Mouse (Mus musculus) MEL (cell line): Measurements from ENCODE around the gene Maco1. TPM values are rescaled to one million over a fixed set of nuclear protein-coding genes. Genes with fewer than 3 reads are reported as not detected.
"Not testable (repeated sequence)": the region's sequence is repeated elsewhere in the genome, so short reads cannot be mapped to it uniquely, and the experiment has no call there.

Experiments used
- DNase-seq: peaks from one replicate; pipeline ENCODE4 v3.0.0; 2011; ENCODE audit warnings: low read depth, low spot score
- H3K27ac ChIP-seq: 2 replicates; pipeline ENCODE4 v1.5.1; 2012; ENCODE audit warnings: low read depth, mild to moderate bottlenecking, control low read depth, low read length, moderate library complexity; ENCODE audit not compliant: control insufficient read depth
- H3K27me3 ChIP-seq, 2 experiments: fragments of 150-350 bp in 1 of 2; sonication (generic) in 1 of 2; 2 replicates each; pipeline ENCODE4 v1.6.1; 2012; ENCODE audit warnings: low read length in 2 of 2, mild to moderate bottlenecking in 2 of 2, improper control_type of control experiment in 1 of 2, moderate library complexity in 1 of 2; ENCODE audit not compliant: insufficient read depth in 2 of 2, control insufficient read depth in 1 of 2
- H3K36me3 ChIP-seq, 2 experiments: 2 replicates each; pipeline ENCODE4 v1.6.1; 2012 to 2014; ENCODE audit warnings: low read length in 2 of 2, improper control_type of control experiment in 1 of 2, inconsistent platforms in 1 of 2, mild to moderate bottlenecking in 1 of 2; ENCODE audit not compliant: insufficient read depth in 2 of 2, control insufficient read depth in 1 of 2
- H3K4me1 ChIP-seq, 2 experiments: fragments of 150-350 bp in 1 of 2; sonication (generic) in 1 of 2; 2 replicates each; pipeline ENCODE4 v1.6.1; 2012; ENCODE audit warnings: low read length in 2 of 2, improper control_type of control experiment in 1 of 2, mild to moderate bottlenecking in 1 of 2; ENCODE audit not compliant: insufficient read depth in 2 of 2, control insufficient read depth in 1 of 2
- H3K4me3 ChIP-seq, 2 experiments: fragments of 150-350 bp in 1 of 2; sonication (generic) in 1 of 2; 2 replicates each; pipeline ENCODE4 v1.5.1; 2012; ENCODE audit warnings: low read depth in 2 of 2, low read length in 2 of 2, mild to moderate bottlenecking in 2 of 2, moderate library complexity in 2 of 2, control low read depth in 1 of 2, improper control_type of control experiment in 1 of 2; ENCODE audit not compliant: control insufficient read depth in 1 of 2, insufficient read depth in 1 of 2
- H3K79me2 ChIP-seq: 2 replicates; pipeline ENCODE4 v1.6.1; 2012; ENCODE audit warnings: mild to moderate bottlenecking, low read length, moderate library complexity; ENCODE audit not compliant: control insufficient read depth, poor library complexity, insufficient read depth
- H3K9ac ChIP-seq: 2 replicates; pipeline ENCODE4 v1.6.1; 2012; ENCODE audit warnings: low read depth, mild to moderate bottlenecking, control low read depth, low read length, moderate library complexity; ENCODE audit not compliant: control insufficient read depth, poor library complexity, severe bottlenecking
- H3K9me3 ChIP-seq: fragments of 150-350 bp; sonication (generic); replicated peaks from 2 replicates; pipeline ENCODE4 v1.6.1; 2012; ENCODE audit warnings: mild to moderate bottlenecking, low read length, improper control_type of control experiment, moderate library complexity; ENCODE audit not compliant: insufficient read depth
- BHLHE40 ChIP-seq: IDR thresholded peaks from 2 replicates; pipeline ENCODE4 v1.6.1; 2012; ENCODE audit warnings: low read depth, mild to moderate bottlenecking, inconsistent platforms, low read length, improper control_type of control experiment, borderline replicate concordance
- CHD1 ChIP-seq: IDR thresholded peaks from 2 replicates; pipeline ENCODE4 v1.6.1; 2012; ENCODE audit warnings: low read depth, mild to moderate bottlenecking, inconsistent platforms, low read length, improper control_type of control experiment
- CTCF ChIP-seq, 3 experiments: IDR thresholded peaks in 2 of 3; conservative IDR thresholded peaks in 1 of 3; 2 replicates each; pipeline ENCODE4 v1.5.1; 2011 to 2012; ENCODE audit warnings: low read length in 3 of 3, low read depth in 2 of 3, mild to moderate bottlenecking in 2 of 3, improper control_type of control experiment in 1 of 3, inconsistent platforms in 1 of 3, mixed read lengths in 1 of 3, moderate library complexity in 1 of 3; ENCODE audit not compliant: control insufficient read depth in 1 of 3, insufficient read depth in 1 of 3, poor library complexity in 1 of 3, severe bottlenecking in 1 of 3
- EP300 ChIP-seq, 2 experiments: IDR thresholded peaks; 2 replicates each; pipeline ENCODE4 v1.6.1; 2011; ENCODE audit warnings: improper control_type of control experiment in 2 of 2, low read length in 2 of 2, low read depth in 1 of 2, mild to moderate bottlenecking in 1 of 2
- GABPA ChIP-seq: IDR thresholded peaks from 2 replicates; pipeline ENCODE4 v1.6.1; 2012; ENCODE audit warnings: low read depth, mild to moderate bottlenecking, inconsistent platforms, low read length, improper control_type of control experiment, moderate library complexity
- GATA1 ChIP-seq: IDR thresholded peaks from 2 replicates; pipeline ENCODE4 v1.6.1; 2011; ENCODE audit warnings: low read depth, low read length, improper control_type of control experiment
- JUND ChIP-seq: IDR thresholded peaks from 2 replicates; pipeline ENCODE4 v1.6.1; 2011; ENCODE audit warnings: low read depth, mild to moderate bottlenecking, improper control_type of control experiment, low read length
- KAT2A ChIP-seq: conservative IDR thresholded peaks from 2 replicates; pipeline ENCODE4 v1.6.1; 2012; ENCODE audit warnings: low read depth, low read length, improper control_type of control experiment, inconsistent platforms
- MAFK ChIP-seq: IDR thresholded peaks from 2 replicates; pipeline ENCODE4 v1.6.1; 2011; ENCODE audit warnings: low read depth, mild to moderate bottlenecking, low read length, improper control_type of control experiment, borderline replicate concordance
- MAX ChIP-seq: IDR thresholded peaks from 2 replicates; pipeline ENCODE4 v1.6.1; 2011; ENCODE audit warnings: low read length, improper control_type of control experiment
- MEF2A ChIP-seq: IDR thresholded peaks from 2 replicates; pipeline ENCODE4 v1.6.1; 2014; ENCODE audit warnings: low read depth, mild to moderate bottlenecking, inconsistent platforms, low read length, improper control_type of control experiment; ENCODE audit not compliant: poor library complexity, insufficient replicate concordance, severe bottlenecking; ENCODE audit errors: extremely low read depth
- MXI1 ChIP-seq: IDR thresholded peaks from 2 replicates; pipeline ENCODE4 v1.6.1; 2011; ENCODE audit warnings: mild to moderate bottlenecking, low read depth, low read length, improper control_type of control experiment
- MYC ChIP-seq: IDR thresholded peaks from 2 replicates; pipeline ENCODE4 v1.6.1; 2011; ENCODE audit warnings: low read depth, mild to moderate bottlenecking, low read length, improper control_type of control experiment, moderate library complexity
- RAD21 ChIP-seq: IDR thresholded peaks from 2 replicates; pipeline ENCODE4 v1.6.1; 2011; ENCODE audit warnings: mild to moderate bottlenecking, low read depth, low read length, improper control_type of control experiment
- RCOR1 ChIP-seq: IDR thresholded peaks from 2 replicates; pipeline ENCODE4 v1.6.1; 2012; ENCODE audit warnings: low read depth, mild to moderate bottlenecking, inconsistent platforms, low read length, improper control_type of control experiment
- SIN3A ChIP-seq: IDR thresholded peaks from 2 replicates; pipeline ENCODE4 v1.6.1; 2012; ENCODE audit warnings: low read length, improper control_type of control experiment, inconsistent platforms
- TAL1 ChIP-seq: IDR thresholded peaks from 2 replicates; pipeline ENCODE4 v1.6.1; 2012; ENCODE audit warnings: mild to moderate bottlenecking, inconsistent platforms, low read length, moderate library complexity, mixed read lengths
- UBTF ChIP-seq: IDR thresholded peaks from 2 replicates; pipeline ENCODE4 v1.6.1; 2012; ENCODE audit warnings: low read depth, mild to moderate bottlenecking, inconsistent platforms, low read length, improper control_type of control experiment, moderate library complexity, borderline replicate concordance; ENCODE audit not compliant: insufficient read depth
- USF1 ChIP-seq: IDR thresholded peaks from 2 replicates; pipeline ENCODE4 v1.6.1; 2014; ENCODE audit warnings: low read depth, mild to moderate bottlenecking, inconsistent platforms, low read length, improper control_type of control experiment, moderate library complexity
- ZC3H11A ChIP-seq: IDR thresholded peaks from 2 replicates; pipeline ENCODE4 v1.6.1; 2012; ENCODE audit warnings: low read depth, mild to moderate bottlenecking, inconsistent platforms, low read length, improper control_type of control experiment
- ZKSCAN1 ChIP-seq: IDR thresholded peaks from 2 replicates; pipeline ENCODE4 v1.6.1; 2012; ENCODE audit warnings: low read depth, mild to moderate bottlenecking, inconsistent platforms, low read length, improper control_type of control experiment, moderate library complexity
- ZNF384 ChIP-seq: IDR thresholded peaks from 2 replicates; pipeline ENCODE4 v1.6.1; 2012; ENCODE audit warnings: low read depth, mild to moderate bottlenecking, inconsistent platforms, low read length, improper control_type of control experiment
- polyA plus RNA-seq, 2 experiments: library from polyadenylated mRNA; stranded (reverse) in 1 of 2; unstranded in 1 of 2; fragments of >175 nt in 1 of 2; fragments of >200 nt in 1 of 2; gene quantifications; 2 replicates each; pipeline versions ENCODE4 v1.2.1 to v1.2.4; 2012; ENCODE audit warnings: low replicate concordance in 2 of 2, low read depth in 1 of 2; ENCODE audit not compliant: insufficient read length in 2 of 2, insufficient read depth in 1 of 2, missing spikeins in 1 of 2
- total RNA-seq: library from RNA; depleted of rRNA; stranded (reverse); fragments of 300-350 nt; gene quantifications from 2 replicates; pipeline ENCODE4 v1.2.3, GENCODE M21; 2012

Maco1 gene
- total and polyA plus RNA-seq, 3 experiments = 22.2 to 35.9 TPM; not detected in 1

GRCm38 (mm10) chr4:134825864-134826263 is 27.3 kb downstream of the Maco1 start:
- not testable (repeated sequence) for H3K27ac ChIP-seq, H3K4me3 ChIP-seq, DNase-seq, H3K4me1 ChIP-seq, H3K9me3 ChIP-seq, H3K79me2 ChIP-seq, H3K27me3 ChIP-seq, H3K9ac ChIP-seq
- TF ChIP-seq CTCF (IDR thresholded peaks at IDR 0.05 in 2 of 3, conservative IDR thresholded peaks at IDR 0.05 in 1 of 3; ENCODE audit: control insufficient read depth in 1 of 3, insufficient read depth in 1 of 3, low read depth in 2 of 3, low read length in 3 of 3, poor library complexity in 1 of 3, severe bottlenecking in 1 of 3) = peak in 1 of 3 experiments; percentile 19; a peak in 1 of 6 replicates
- peaks cover 0 to 21% of the 10 kb centered on the region in 2 experiments; a peak in 2 of 4 replicates for H3K36me3 ChIP-seq

- no peak overlapping the region for H3K27ac ChIP-seq
Observed at GRCm38 (mm10) chr4:134823560-134823959, 29.6 kb downstream of the Maco1 start.

GRCm38 (mm10) chr4:134821061-134821460 is 32.1 kb downstream of the Maco1 start:
- H3K9me3 ChIP-seq = no peaks in the 10 kb centered on the region
- no peak overlapping the region for H3K9ac ChIP-seq
- no peak overlapping the region for H3K4me3 ChIP-seq
- no peak overlapping the region for H3K27ac ChIP-seq
- TF ChIP-seq GABPA (no peak), SIN3A (no peak), RCOR1 (no peak), JUND (no peak)
- H3K4me1 ChIP-seq = no peaks in the 10 kb centered on the region
- DNase-seq = no peak
- H3K36me3 ChIP-seq = peaks cover 0 to 14% of the 10 kb centered on the region in 2 experiments; a peak in 2 of 4 replicates
- H3K27me3 ChIP-seq = no peaks in the 10 kb centered on the region
- peaks cover 4% of the 10 kb centered on the region; the same call in 1 of the 2 replicates for H3K79me2 ChIP-seq

More at GRCm38 (mm10) chr4:134823560-134823959, 29.6 kb downstream of the Maco1 start:
- no peak overlapping the region for H3K9ac ChIP-seq
- TF ChIP-seq CHD1 = no peak
- no peak for TF ChIP-seq MAX
- no peak for TF ChIP-seq ZKSCAN1
- TF ChIP-seq MYC = no peak
- no peak for TF ChIP-seq UBTF
- no peak for TF ChIP-seq USF1
- no peak for TF ChIP-seq RAD21
- no peak for TF ChIP-seq JUND
- TF ChIP-seq MXI1 = no peak
- TF ChIP-seq MAFK = no peak
- TF ChIP-seq MEF2A = no peak
- no peak for TF ChIP-seq ZC3H11A
- no peak for TF ChIP-seq RCOR1
- no peak for TF ChIP-seq EP300 (IDR thresholded peaks at IDR 0.05; ENCODE audit: low read depth in 1 of 2, low read length in 2 of 2)
- no peak for TF ChIP-seq GATA1
- TF ChIP-seq ZNF384 = no peak
- no peak for TF ChIP-seq TAL1
- TF ChIP-seq KAT2A = no peak
- TF ChIP-seq BHLHE40 = no peak
- no peaks in the 10 kb centered on the region for H3K27me3 ChIP-seq
- H3K9me3 ChIP-seq = no peaks in the 10 kb centered on the region
- no peaks in the 10 kb centered on the region for H3K4me1 ChIP-seq
- no peak overlapping the region for H3K4me3 ChIP-seq
- DNase-seq = no peak
- H3K36me3 ChIP-seq = peaks cover 0 to 19% of the 10 kb centered on the region in 2 experiments; a peak in 2 of 4 replicates
- peaks cover 4% of the 10 kb centered on the region; the same call in 1 of the 2 replicates for H3K79me2 ChIP-seq
